Mouse (Mus musculus) neural tube, embryonic 10.5 days (tissue): ENCODE measurements around the gene Hist3h2a.

ENCODE experiments used
- DNase-seq: peaks from one replicate; pipeline ENCODE4 v3.0.0-alpha.2; 2017; ENCODE audit warnings: low spot score; ENCODE audit errors: extremely low spot score

Gene Hist3h2a

GRCm38 (mm10) chr11:58968551-58968950, 14.1 kb downstream of the Hist3h2a start:
- DNase-seq = no peak

- no peak for DNase-seq
Observed at GRCm38 (mm10) chr11:58969027-58969426, 14.5 kb downstream of the Hist3h2a start.

DNA sequence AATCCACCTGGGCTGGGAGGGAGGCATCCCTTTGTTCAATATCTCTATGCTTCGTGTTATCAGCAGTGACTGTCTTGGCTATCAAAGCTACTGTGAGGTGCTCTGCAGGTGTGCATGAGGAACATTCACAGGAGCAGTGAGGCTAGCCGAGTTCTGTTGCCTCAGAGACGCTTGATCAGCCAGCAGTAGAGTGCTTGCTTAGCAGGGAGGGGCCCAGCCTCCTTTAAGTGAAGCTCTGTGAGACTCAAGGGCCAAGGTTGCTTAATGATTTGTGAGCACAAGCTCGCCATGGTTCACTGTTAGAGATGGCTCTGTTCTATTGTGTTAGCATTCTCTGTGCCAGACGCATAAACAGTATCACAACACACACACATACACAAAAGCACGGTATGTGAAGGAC, 15.2 kb downstream of the Hist3h2a start:
- DNase-seq = no peak

- DNase-seq = no peak
Observed at GRCm38 (mm10) chr11:58970831-58971530, 16.5 kb downstream of the Hist3h2a start.

GRCm38 (mm10) chr11:58971796-58972195, 17.3 kb downstream of the Hist3h2a start:
- no peak for DNase-seq

DNA sequence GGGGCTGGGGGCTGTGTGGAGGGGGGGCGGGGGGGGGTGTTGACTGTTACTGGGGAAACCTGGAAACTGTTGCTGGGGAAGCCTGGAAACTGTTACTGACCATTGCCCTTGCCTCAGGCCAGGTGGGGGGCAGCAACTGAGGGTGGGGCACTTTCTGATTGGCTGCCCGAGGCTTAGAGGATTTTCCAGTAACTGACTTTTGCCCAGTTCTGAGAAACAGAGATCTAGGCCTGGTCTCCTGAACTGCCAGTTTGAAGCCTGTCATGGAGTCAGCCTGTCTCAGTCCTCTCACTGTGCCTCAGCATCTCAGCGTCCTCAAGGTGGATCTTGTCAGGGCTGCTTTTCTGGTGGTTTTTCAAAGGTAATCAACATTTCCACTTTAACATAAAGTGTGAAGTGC, 19.9 kb downstream of the Hist3h2a start:
- DNase-seq = no peak

DNA sequence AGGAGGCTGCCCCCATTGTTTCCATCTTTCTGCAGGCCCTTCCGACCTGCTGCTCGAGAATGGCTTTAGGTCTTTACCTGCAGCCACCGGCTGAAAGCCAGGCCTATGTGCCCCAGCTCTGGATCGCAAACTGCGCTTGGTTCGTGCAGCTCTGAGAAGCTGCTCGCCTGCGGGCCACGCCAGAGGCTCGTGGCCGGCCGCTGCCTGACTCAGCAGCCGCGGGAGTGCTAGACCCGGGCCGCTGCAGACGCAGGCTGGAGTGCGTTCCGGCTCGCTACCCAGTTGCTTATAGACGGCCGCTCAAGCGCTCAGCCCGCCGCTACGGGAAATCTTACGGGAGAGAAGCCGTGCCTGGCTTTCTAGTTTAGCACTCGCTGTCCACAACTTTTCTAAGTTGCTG, 22.7 kb downstream of the Hist3h2a start:
- peak; percentile 50 for DNase-seq

DNA sequence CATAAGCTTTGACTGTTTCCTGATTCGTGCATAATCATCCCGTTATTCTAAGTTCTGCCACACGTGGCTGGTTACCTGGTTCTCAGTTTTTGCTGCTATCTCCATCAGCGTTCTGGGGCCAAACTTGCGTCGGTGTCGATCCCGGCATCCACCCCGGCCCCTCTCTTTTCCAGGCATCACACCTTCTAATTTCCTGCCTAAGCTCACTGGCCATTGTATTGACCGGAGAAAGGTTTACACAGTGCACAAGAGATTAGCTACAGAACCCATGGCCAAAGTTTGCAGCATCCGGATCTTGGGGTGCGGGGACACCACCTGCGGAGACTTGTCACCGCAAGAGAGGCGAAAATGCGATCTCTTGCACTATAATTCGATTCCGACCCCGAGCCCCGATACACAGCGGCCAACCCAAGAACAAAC, 23.1 kb downstream of the Hist3h2a start:
- DNase-seq = no peak

GRCm38 (mm10) chr11:58978027-58978705, 23.7 kb downstream of the Hist3h2a start, which contains the start of gene Trim11:
Trim11 (plus strand) TSS chr11:58978093.
- DNase-seq = peak; percentile 72

- no peak for DNase-seq
Observed at GRCm38 (mm10) chr11:58978706-58979030, 24.2 kb downstream of the Hist3h2a start.

DNA sequence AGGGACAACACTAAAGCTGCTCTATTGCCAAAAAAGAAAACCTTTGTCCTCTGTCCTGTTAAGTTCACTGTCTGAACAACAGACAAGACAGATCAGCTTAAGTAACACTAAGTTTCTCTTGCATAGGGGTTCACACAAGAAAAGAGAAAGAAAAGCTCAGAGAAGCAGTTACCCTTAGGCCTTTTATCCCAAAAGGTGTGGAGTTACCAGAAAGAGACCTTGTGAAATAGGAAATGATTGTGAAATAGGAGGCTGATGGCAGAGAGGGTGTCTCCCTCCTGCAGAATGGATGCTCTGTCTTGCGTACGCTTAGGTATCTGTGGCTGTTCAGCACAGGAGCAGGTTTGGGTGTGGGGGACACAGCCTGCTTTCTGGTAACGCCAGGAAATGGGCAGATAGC, 24.7 kb downstream of the Hist3h2a start:
- no peak for DNase-seq

DNA sequence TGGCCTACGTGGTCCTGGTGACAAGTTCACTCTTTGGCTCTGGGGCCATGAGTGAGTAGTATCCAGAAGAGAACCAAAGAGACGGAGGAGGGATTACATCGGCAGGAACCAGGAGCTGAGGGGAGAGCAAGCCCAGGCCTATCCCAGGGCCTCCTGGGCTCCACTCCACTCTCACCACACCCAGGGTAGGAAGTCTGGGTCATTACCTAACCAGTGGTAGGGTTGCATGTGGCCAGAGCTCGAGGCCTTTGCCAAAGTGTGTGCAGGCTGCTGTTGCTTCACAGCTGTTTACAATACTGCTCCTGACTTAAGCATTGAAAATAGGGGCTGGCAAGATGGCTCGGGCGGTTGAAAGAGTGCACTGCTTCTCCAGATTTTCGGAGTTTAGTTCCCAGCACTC, 25.2 kb downstream of the Hist3h2a start:
- DNase-seq = no peak

DNA sequence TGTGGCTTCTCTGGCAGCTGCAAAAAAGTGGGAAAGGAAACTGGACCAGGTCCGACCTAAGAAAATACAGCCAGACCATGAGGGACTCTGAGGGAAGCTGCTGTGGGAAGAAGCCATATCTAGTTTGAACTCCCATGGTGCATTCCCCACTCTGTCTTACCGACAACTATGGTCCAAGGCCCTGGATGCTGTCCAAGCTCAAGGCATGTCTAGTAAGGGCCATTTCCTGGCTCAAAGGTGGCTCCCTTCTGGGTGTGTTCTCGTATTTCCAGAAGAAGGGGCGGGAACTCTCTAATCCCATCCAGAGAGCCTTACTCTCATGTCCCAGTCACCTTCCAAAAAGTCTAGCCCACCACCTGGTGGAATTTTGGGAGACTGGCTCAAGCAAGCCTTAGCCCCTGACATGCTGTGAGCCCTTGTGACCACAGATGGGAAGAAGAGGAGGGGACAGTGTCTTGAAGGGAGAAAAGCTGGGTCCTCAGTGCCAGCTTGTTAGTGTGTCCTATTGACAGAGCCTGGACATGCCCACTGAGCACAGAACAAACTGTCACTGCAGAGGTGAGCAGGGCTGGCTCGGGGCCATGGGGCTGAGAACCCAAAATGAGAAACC, 26.0 kb downstream of the Hist3h2a start:
- DNase-seq = no peak

DNA sequence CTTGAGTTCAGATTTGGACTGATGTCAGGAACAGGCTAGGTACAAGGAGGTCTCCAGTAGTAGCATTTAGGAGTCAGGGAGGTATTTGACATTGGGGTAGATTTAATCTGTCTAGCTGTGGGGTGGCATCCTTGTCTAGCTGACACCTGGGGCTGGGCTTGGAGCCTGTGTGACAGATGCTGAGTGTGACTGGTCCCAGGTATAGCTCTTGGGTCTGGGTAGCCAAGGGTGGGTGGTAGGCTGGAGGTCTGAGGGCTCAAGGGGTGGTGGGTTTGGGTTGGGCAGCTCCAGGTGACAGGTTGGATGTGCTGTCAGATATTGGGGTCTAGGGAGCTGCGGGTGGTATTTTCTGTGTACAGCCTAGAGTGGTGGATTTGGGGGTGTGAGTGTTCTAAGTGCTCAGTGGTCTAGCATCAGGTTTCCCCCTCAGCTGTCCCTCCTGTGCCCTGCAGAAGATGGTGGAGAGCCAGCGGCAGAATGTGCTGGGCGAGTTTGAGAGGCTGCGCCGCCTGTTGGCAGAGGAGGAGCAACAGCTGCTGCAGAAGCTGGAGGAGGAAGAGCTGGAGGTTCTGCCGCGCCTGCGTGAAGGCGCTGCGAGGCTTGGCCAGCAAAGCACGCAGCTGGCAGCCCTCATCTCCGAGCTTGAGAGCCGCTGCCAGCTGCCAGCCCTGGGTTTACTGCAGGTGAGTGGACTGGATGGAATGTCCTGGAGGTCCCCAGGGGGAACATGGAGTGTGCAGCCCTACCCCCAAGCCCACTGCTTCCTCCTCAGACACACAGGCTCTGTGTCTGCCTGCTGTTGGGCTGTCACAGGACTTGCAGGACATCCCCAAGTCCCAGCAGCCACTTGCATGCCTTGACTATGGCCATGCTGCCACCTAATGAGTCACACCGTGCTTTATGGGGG, 27.3 kb downstream of the Hist3h2a start:
- DNase-seq = no peak

- no peak for DNase-seq
Observed at GRCm38 (mm10) chr11:58982471-58983097, 28.1 kb downstream of the Hist3h2a start.

DNA sequence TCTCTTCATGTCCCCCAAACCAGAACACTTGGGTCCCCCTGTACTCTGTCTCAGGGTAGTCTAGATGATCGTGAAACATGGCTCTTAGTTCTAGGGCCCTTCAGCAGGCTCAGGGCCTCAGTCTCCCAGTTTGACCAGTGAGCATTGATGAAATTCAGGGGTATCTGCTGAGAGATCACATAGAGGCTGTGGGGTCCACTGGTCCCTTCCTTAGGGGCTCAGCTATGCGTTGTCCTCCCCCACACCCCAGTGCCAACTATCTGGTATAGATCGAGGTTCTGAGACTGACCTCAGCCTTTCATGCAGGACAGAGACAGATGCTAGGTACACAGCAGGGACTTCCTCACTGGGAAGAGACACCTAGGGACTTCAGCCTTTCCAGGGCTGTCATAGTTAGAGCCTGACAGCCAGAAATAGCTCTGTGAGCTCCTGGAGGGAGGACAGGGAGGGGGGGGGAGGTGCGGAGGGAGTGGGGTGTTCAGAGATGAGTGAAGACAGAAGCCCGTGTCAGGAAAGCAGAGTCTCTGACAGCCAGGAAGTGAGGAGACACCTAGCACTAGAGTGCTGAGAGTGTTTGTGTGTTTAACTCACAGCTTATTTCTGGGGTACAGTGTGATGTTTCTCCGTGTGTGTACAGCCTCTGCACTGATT, 29.3 kb downstream of the Hist3h2a start:
- no peak for DNase-seq

DNA sequence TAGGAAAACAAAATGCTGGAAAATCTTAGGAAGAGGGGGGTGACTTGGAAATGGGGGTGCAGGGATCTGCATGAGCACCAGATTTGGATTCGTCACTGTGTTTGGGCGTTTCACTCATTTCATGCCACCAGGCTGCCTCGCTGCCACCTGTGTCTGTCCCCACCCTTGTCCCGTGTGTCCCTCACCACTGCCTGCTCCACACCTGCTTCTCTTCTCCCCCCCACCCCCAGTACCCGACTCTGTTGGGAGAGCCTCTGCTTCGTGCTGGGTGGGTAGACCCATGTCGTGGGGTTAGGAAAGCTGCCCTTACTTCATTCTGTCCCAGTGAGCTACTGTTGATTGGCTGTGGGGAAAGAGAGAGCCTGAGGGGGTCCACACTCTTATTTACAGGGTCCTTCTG, 30.2 kb downstream of the Hist3h2a start:
- DNase-seq = no peak

DNA sequence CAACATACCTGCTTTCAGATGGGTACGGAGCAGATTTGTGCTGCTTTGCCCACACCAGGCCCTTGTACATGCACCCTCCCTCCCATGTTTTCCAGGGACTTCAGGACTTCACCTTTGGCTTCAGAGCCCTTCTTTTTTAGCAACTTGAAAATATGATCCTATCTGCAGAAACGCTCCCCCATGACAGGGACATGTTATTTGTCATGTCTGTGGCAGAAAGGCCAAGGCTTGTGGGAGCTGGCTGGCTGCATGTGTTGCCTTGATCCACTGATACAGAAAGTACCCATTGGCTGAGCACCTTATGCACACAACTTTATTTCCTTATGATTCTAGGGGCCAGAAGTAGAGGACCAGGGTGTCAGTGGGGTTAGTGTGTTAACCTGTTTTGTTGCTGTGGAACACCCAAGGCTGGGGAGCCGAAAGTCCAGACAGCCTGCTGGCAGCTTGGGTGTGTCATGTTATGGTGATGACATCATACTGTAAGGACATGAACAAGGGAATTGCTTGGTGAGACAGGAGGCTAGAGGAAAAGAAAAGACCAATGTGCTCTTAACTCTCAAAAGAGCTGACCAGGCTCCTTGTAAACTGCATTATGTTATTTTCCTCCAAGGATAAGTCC, 30.9 kb downstream of the Hist3h2a start:
- no peak for DNase-seq

DNA sequence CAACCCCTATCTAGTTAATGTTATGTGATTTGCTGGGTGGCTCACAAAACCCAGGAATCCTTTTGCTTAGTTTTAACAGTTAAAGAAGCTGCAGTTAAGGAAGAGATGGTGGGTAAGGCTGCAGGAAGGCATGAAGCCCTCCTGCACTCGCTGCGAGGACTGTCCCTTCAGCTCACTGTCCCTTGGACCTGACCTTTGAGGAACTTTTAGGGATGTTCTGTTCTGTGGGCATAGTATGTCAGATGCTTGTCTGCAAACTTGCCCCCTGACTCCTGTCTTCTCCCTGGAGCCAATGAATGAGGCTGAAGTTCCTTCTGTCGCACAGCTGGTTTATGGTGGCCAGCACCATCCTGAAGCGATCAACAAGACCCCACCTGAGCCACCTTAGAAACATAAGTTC, 34.7 kb downstream of the Hist3h2a start:
- DNase-seq = no peak

- DNase-seq = no peak
Observed at GRCm38 (mm10) chr11:58990141-58990540, 35.7 kb downstream of the Hist3h2a start.
